Mouse (Mus musculus) limb, embryonic 14.5 days (tissue): ENCODE results near the gene Shc2. TPM values are rescaled to one million over a fixed set of nuclear protein-coding genes. Genes with fewer than 3 reads are reported as not detected.

ENCODE experiments used
- ATAC-seq: fragments of 200-750 bp; cut with Nextera tagmentation; 2 replicates; pipeline ENCODE4 v1.8.0; 2017; ENCODE audit warnings: low read depth, moderate number of reproducible peaks, moderate TSS enrichment; ENCODE audit not compliant: low FRiP score
- DNase-seq: peaks from one replicate; pipeline ENCODE4 v3.0.0-alpha.2; 2015; ENCODE audit warnings: low spot score
- H3K27ac ChIP-seq: fragments of 300-500 bp; sonication (generic); replicated peaks from 2 replicates; pipeline ENCODE4 v1.5.1; 2014; ENCODE audit warnings: low read depth, mild to moderate bottlenecking, low read length, moderate library complexity, mixed read lengths
- H3K27me3 ChIP-seq: fragments of 300-500 bp; sonication (generic); 2 replicates; pipeline ENCODE4 v1.6.1; 2014; ENCODE audit warnings: low read length, mixed read lengths; ENCODE audit not compliant: control insufficient read depth, insufficient read depth
- H3K36me3 ChIP-seq: fragments of 300-500 bp; sonication (generic); 2 replicates; pipeline ENCODE4 v1.6.1; 2014; ENCODE audit warnings: mild to moderate bottlenecking, low read length, moderate library complexity, mixed read lengths; ENCODE audit not compliant: control insufficient read depth, insufficient read depth
- H3K4me1 ChIP-seq: fragments of 300-500 bp; sonication (generic); 2 replicates; pipeline ENCODE4 v1.6.1; 2014; ENCODE audit warnings: antibody characterized with exemption, low read length, mixed read lengths; ENCODE audit not compliant: control insufficient read depth, insufficient read depth
- H3K4me2 ChIP-seq: fragments of 300-500 bp; sonication (generic); replicated peaks from 2 replicates; pipeline ENCODE4 v1.6.1; 2014; ENCODE audit warnings: low read depth, mild to moderate bottlenecking, low read length, moderate library complexity; ENCODE audit not compliant: severe bottlenecking
- H3K4me3 ChIP-seq: fragments of 300-500 bp; sonication (generic); replicated peaks from 2 replicates; pipeline ENCODE4 v1.5.1; 2014; ENCODE audit warnings: low read length
- H3K9ac ChIP-seq: fragments of 300-500 bp; sonication (generic); 2 replicates; pipeline ENCODE4 v1.6.1; 2014; ENCODE audit warnings: mild to moderate bottlenecking, low read depth, low read length, moderate library complexity; ENCODE audit not compliant: severe bottlenecking
- H3K9me3 ChIP-seq: fragments of 300-500 bp; sonication (generic); 2 replicates; pipeline ENCODE4 v1.6.1; 2016; ENCODE audit warnings: low read length; ENCODE audit not compliant: control insufficient read depth
- POLR2A ChIP-seq: fragments of 200-500 bp; IDR thresholded peaks from 2 replicates; pipeline ENCODE4 v1.8.0; 2012; ENCODE audit warnings: inconsistent platforms, mild to moderate bottlenecking, moderate library complexity, borderline replicate concordance; ENCODE audit not compliant: insufficient read depth, insufficient read length; ENCODE audit errors: extremely low read depth
- WGBS: fragments of 180-500 bp; shearing (Covaris S2); extraction: QIAGEN DNeasy Blood & Tissue Kit; methylation state at CpG from one replicate; pipeline ENCODE4 v1.1.7; 2014; 5-methylcytosine and 5-hydroxymethylcytosine counted together
- polyA plus RNA-seq, 2 experiments: library from polyadenylated mRNA; depleted of rRNA in 1 of 2; stranded (reverse) in 1 of 2; unstranded in 1 of 2; fragments of >200 nt; fragmentation: Nextera tagmentation in 1 of 2; extraction: Ambion mirVana in 1 of 2; gene quantifications; 2 replicates each; pipeline versions ENCODE4 v1.2.1 to v1.2.3; 2012 to 2014

The Shc2 gene
- polyA plus RNA-seq (2012; rRNA removed): 30.2 and 33.0 TPM in 2 replicates
- 9.0 and 10.1 TPM in 2 replicates for polyA plus RNA-seq (2014; fragmentation: Nextera tagmentation; extraction: Ambion mirVana)

DNA sequence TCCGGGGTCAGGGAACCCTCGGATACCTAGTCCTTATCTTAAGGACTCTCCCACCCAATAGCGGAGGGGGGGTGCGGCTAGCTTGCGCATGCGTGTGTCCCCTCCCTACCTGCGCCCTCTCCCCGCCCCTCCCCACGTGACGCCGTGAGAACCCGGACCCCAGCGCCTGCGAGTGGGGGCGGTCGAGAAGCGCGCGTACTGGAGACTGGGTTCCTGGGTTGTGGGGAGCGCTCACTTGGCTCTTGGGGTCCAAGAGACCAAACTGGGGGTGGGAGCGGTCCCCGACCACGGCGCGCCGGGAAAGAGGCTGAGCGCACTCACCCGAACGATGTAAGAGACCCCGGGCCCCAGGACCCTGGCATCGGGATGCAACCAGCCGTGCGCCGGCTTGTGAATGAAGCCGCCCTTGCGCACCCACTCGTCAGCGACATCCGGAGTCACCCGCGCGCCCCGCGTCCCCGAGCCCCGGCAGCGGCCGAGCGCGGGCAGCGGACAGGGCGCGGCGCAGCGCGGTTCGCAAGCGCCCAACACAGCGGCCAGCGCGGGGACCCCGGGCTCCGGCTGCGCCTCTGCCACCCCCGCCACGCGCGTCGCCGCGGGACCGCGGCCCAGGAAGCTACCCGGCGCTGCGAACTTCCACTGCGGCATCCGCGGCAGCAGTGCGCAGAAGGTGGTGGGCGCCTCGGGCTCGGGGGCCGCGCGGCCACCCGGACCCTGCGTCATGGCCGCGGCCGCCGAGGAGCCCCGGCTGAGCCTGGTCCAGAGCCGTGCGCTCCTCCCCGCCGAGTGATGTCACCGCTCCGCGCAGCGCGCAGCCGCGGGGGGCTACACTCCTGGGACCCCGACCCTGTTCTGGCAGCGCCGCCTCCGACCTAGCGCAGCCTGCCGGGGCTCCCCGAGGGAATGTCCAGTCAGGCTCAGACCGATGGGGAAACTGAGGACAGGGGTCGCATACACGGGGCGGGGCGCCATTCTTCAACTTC is at the start of gene Shc2:
Gene Shc2 (minus strand): TSS at position 791 of the 983 bp plus-strand sequence.
- WGBS: 2% methylated on average over 39 of the region's 116 CpGs
- Histone ChIP-seq H3K4me3 (peak within 1 kb of the TSS; percentile 74), H3K4me1 (peaks cover 9% of the 10 kb centered on the region), H3K27me3 (peaks cover 17% of the 10 kb centered on the region; the same call in 1 of the 2 replicates), H3K36me3 (no peaks in the 10 kb centered on the region), H3K27ac (peak within 1 kb of the TSS; percentile 58; the same call in 1 of the 2 replicates), H3K9ac (peak within 1 kb of the TSS; percentile 86), H3K4me2 (peak within 1 kb of the TSS; percentile 94), H3K9me3 (no peaks in the 10 kb centered on the region)
- ATAC-seq (peak; percentile 82), DNase-seq (peak; percentile 55)
- TF ChIP-seq POLR2A: 0 out of 2 replicates have a peak, but pooled peaks have one; percentile 23

DNA sequence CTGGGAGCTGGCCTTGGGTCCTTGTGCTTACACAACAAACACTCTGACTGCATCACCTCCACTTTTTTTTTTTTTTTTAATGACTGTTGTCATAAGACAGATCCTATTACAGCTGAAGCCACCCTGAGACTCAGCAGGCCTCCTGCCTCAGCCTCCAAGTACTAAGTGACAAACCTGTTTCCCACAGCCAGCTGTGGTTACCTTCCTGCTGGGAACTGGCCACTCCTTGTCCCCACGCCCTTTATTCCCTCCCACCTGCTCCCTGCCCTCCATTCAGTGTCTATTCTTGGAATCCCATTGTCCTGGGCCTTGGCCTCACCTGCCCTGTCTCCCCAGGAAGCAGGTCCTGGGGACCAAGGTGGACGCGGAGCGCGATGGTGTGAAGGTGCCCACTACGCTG is 49.8 kb upstream of the Shc2 start:
- H3K9ac ChIP-seq: no peak overlapping the region
- no peak overlapping the region for H3K4me3 ChIP-seq
- H3K9me3 ChIP-seq: no peaks in the 10 kb centered on the region; the same call in 1 of the 2 replicates
- H3K4me1 ChIP-seq: peaks cover 11% of the 10 kb centered on the region
- no peak overlapping the region for H3K27ac ChIP-seq
- no peak for DNase-seq
- no peak overlapping the region for H3K4me2 ChIP-seq
- WGBS: 93% methylated on average over 6 of the region's 6 CpGs
- H3K27me3 ChIP-seq: no peaks in the 10 kb centered on the region
- no peak for ATAC-seq
- H3K36me3 ChIP-seq: peaks cover 58% of the 10 kb centered on the region
- no peak for TF ChIP-seq POLR2A

DNA sequence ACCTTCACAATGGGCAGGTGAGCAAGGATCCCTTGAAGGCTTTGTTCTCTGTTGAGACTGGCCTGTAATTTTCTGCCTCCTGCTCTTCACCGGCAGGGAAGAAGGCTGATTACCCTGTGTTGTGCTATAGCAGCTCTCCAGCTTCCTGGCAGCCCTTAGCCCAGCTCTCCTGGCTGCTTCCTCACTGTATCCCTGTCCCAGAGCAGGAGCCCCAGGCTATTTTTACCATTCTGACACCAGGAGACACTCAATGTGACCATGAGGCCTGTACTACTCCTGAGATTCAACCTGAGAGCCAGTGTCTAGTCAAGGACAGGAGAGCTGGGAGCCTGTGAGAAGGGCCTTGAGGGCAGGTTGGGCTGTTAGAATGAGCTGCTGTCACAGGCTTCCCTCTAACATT is 49.0 kb upstream of the Shc2 start:
- 100% methylated on average over 1 of the region's 1 CpGs for WGBS

DNA sequence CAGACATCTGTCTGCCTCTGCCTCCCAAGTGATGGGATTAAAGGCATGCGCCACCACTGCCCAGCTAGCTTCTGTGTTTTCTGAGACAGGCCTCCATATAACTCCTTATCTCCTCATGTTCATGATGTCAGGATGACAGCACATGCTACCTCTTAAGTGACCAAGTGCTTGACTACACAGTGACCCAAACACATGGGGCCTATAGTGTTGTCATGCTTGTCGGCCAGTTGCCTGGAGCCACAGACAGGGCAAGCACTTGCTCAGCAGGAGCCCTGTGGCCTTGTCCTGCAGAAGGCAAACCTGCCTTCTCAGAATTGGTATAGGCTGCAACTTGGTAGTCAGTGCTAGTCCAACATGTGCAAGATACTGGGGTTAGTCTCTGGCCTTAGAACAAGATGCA is 48.5 kb upstream of the Shc2 start:
- H3K9ac ChIP-seq: no peak overlapping the region
- no peaks in the 10 kb centered on the region for H3K9me3 ChIP-seq
- H3K4me2 ChIP-seq: no peak overlapping the region
- WGBS: 80% methylated on average over 2 of the region's 2 CpGs
- peaks cover 58% of the 10 kb centered on the region for H3K36me3 ChIP-seq
- ATAC-seq (no peak), DNase-seq (no peak)
- no peak for TF ChIP-seq POLR2A
- H3K27me3 ChIP-seq: no peaks in the 10 kb centered on the region
- no peak overlapping the region for H3K4me3 ChIP-seq
- H3K4me1 ChIP-seq: peaks cover 12% of the 10 kb centered on the region
- no peak overlapping the region for H3K27ac ChIP-seq

More for the DNA sequence above, 49.0 kb upstream of the Shc2 start:
- DNase-seq (no peak), ATAC-seq (no peak)
- no peak overlapping the region for H3K9ac ChIP-seq
- H3K36me3 ChIP-seq: peaks cover 58% of the 10 kb centered on the region
- no peak for TF ChIP-seq POLR2A
- no peak overlapping the region for H3K27ac ChIP-seq
- no peaks in the 10 kb centered on the region for H3K27me3 ChIP-seq
- no peaks in the 10 kb centered on the region for H3K9me3 ChIP-seq
- no peak overlapping the region for H3K4me2 ChIP-seq
- H3K4me1 ChIP-seq: peaks cover 11% of the 10 kb centered on the region
- H3K4me3 ChIP-seq: no peak overlapping the region

DNA sequence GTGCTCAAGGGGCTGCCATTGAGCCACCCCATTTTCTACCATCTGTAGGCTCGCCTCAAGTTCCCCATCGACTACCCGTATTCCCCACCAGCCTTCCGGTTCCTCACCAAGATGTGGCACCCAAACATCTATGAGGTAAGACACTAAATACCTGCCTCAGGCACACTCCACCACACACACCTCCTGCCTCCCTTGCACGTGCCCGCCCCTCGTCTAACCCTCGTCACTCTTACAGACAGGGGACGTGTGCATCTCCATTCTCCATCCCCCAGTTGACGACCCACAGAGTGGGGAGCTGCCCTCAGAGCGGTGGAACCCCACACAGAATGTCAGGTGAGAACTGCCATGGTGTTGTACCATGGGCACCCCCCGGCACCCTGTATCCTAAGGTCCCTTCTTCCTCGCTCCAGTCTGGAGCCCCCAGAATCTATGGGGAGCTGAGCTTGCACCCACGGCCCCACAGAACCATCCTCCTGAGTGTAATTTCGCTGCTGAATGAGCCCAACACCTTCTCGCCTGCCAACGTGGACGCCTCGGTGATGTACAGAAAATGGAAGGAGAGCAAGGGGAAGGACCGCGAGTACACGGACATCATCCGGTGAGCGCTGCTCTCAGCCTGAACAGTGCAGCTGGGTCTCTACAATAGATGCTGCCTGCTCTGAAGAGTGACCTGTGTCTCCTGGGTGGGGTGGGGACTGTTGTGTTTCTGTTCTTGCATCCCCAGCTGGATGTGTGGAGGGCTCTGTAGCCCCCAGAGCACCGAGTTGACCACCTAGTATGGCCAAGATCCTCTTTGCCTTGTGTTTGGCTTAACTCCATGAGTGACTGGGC is 47.3 kb upstream of the Shc2 start:
- TF ChIP-seq POLR2A: no peak
- H3K4me2 ChIP-seq: no peak overlapping the region
- ATAC-seq (no peak), DNase-seq (no peak)
- H3K27me3 ChIP-seq: no peaks in the 10 kb centered on the region
- H3K4me3 ChIP-seq: no peak overlapping the region
- 94% methylated on average over 25 of the region's 25 CpGs for WGBS
- no peak overlapping the region for H3K27ac ChIP-seq
- no peak overlapping the region for H3K9ac ChIP-seq
- no peaks in the 10 kb centered on the region for H3K9me3 ChIP-seq
- peaks cover 58% of the 10 kb centered on the region for H3K36me3 ChIP-seq
- H3K4me1 ChIP-seq: peaks cover 16% of the 10 kb centered on the region
